Mouse (Mus musculus): ENCODE measurements around the gene Bsg.

- TF ChIP-seq MYOD1 (IDR thresholded peaks at IDR 0.05; ENCODE audit: control insufficient read depth in 1 of 3, insufficient read length in 2 of 3, low read depth in 2 of 3) (no peak), POLR2A (IDR thresholded peaks at IDR 0.05; ENCODE audit: insufficient read length, low read depth) (no peak), TCF12 (IDR thresholded peaks at IDR 0.05; ENCODE audit: insufficient read depth, poor library complexity, severe bottlenecking) (no peak), SRF (IDR thresholded peaks at IDR 0.05; ENCODE audit: control insufficient read depth, insufficient read length, low read depth) (no peak), USF1 (IDR thresholded peaks at IDR 0.05; ENCODE audit: low read depth) (no peak), MYOG (IDR thresholded peaks at IDR 0.05; ENCODE audit: control insufficient read depth in 1 of 3, insufficient read depth in 1 of 3, insufficient read length in 2 of 3, low read depth in 2 of 3) (no peak), MAX (IDR thresholded peaks at IDR 0.05; ENCODE audit: low read depth) (no peak), E2F4 (IDR thresholded peaks at IDR 0.05; ENCODE audit: insufficient read depth) (no peak)
Observed at GRCm38 (mm10) chr10:79743650-79744365, 39.5 kb downstream of the Bsg start.
